Mouse (Mus musculus): ENCODE results near the gene Ints4.
"Not testable (repeated sequence)": the region's sequence is repeated elsewhere in the genome, so short reads cannot be mapped to it uniquely, and the experiment has no call there.

The Ints4 gene

DNA sequence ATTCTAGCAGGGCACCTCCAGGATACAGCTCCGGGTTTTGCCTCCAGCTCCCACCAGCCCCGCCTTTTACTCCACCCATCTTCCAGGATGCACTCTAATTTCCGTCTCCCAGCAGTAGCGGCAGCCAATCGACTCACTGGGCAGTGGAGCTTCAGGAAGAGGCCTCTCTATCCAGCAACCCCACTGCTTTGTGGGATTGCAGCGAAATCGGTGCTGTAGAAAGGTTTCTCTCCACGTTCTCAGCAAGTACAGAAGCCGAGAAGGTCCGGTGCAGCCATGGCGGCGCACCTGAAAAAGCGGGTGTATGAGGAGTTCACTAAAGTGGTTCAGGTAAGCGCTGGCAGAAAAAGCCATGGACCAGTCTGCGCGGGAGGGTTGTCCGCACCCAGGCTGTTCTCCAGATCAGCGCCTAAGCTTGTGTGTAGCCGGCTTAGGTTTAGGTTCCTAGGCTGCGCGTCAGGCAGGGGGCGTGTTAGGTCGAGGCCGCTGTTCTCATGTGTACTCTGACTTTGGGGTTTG, at the start of gene Ints4:
Ints4 (plus strand) TSS at position 136 of the 519 bp plus-strand sequence.
- DNase-seq (ENCODE audit: low read depth, low spot score) = peak; percentile 84

- DNase-seq (ENCODE audit: low read depth, low spot score) = not testable (repeated sequence)
These were observed 47.2 kb upstream of the Ints4 start for GRCm38 (mm10) chr7:97433517-97433916.

- no peak for DNase-seq (ENCODE audit: low read depth, low spot score)
These were observed 46.2 kb upstream of the Ints4 start for GRCm38 (mm10) chr7:97434517-97434916.

GRCm38 (mm10) chr7:97438986-97439385, 41.8 kb upstream of the Ints4 start:
- no peak for DNase-seq (ENCODE audit: low read depth, low spot score)

GRCm38 (mm10) chr7:97446171-97446925, 34.4 kb upstream of the Ints4 start:
- DNase-seq (ENCODE audit: low read depth, low spot score) = peak; percentile 84

- no peak for DNase-seq (ENCODE audit: low read depth, low spot score)
These were observed 33.7 kb upstream of the Ints4 start for GRCm38 (mm10) chr7:97447050-97447531.

DNA sequence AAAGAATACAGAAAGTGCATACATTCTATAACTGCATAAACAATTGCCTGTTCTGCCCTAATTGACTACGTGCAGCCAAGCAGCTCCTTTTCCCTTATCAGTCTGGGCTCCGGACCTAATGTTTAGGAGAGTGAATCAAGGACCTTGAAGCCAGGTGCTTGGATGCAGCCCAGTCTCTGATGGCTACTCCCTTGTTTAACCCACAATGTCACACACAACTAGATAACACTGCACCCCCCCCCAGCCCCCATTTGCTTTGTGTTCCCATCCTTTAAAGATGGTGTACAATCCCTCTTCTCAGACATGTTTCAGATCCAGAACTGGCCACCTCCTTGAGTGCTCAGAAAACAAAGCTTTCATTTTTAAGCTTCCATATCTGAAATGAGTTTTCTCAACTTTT, 29.7 kb upstream of the Ints4 start, which contains the start of gene Kctd14:
Kctd14 (plus strand) TSS at position 301 of the 400 bp plus-strand sequence.
- DNase-seq (ENCODE audit: low read depth, low spot score) = not testable (repeated sequence)

DNA sequence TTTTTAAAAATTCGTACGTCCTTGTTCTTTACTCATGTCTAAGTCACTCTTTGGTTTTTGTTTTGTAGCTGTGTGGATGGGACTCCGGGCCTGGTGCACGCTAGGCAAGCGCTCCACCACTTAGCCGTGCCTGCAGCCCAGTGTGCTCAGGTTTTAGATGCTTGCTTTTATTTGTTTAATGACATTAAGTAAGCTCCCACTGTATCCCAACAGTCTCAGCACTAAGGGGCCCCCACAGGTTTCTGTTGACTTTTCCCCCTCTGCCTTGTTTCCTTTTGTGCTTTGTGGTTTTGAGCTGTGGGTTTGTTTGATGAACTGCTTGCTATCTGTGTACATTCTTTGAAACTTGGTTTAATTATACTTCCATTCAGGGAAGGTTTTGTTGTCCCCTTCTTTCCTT, 28.6 kb upstream of the Ints4 start:
- DNase-seq (ENCODE audit: low read depth, low spot score) = no peak

DNA sequence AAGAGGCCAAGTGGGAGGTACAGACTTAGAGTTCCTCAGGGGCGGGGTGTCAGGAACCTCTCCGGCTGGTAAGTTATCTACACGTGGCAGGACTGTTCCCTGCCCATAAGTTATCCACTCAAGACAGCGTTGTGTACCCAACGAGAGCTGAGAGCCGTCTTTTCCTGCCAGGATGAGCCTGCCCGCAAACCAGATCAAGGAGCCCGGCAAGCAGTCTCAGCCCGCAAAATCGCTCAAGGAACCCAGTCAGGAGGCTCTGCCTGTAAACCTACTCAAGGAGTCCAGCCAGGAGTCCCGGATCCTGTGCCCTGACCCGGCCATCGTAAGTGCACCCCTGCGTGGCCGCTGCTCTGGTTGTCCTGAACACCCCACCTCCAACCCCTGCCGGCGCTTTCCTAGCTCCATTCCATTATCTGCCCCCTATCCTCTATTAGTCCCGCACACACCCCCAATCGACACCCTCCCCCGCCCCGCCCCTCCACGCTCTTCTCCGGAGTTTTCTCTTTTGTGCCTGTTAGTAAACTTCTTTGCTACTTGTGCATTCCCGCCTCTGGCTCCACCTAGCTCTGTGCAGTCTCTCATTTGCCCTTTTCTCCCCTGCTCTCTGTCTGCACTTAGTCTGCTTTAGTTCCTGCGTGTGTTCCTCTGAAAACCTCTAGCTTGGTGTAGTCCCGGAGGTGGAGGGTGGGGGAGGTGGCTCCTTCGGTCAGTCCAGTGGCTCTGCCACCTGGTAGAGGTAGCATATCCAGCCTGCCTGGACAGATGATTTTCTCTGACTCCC, 27.4 kb upstream of the Ints4 start:
- DNase-seq (ENCODE audit: low read depth, low spot score) = no peak

- DNase-seq (ENCODE audit: low read depth, low spot score) = no peak
These were observed 26.0 kb upstream of the Ints4 start for GRCm38 (mm10) chr7:97454795-97455194.

- DNase-seq (ENCODE audit: low read depth, low spot score) = no peak
These were observed 25.2 kb upstream of the Ints4 start for GRCm38 (mm10) chr7:97455577-97455976.

- DNase-seq (ENCODE audit: low read depth, low spot score) = no peak
These were observed 7.8 kb upstream of the Ints4 start for GRCm38 (mm10) chr7:97473001-97473400.

GRCm38 (mm10) chr7:97479349-97479748, 1.4 kb upstream of the Ints4 start:
- DNase-seq (ENCODE audit: low read depth, low spot score) = no peak

GRCm38 (mm10) chr7:97480290-97480689, 466 bp upstream of the Ints4 start:
- no peak for DNase-seq (ENCODE audit: low read depth, low spot score)

DNA sequence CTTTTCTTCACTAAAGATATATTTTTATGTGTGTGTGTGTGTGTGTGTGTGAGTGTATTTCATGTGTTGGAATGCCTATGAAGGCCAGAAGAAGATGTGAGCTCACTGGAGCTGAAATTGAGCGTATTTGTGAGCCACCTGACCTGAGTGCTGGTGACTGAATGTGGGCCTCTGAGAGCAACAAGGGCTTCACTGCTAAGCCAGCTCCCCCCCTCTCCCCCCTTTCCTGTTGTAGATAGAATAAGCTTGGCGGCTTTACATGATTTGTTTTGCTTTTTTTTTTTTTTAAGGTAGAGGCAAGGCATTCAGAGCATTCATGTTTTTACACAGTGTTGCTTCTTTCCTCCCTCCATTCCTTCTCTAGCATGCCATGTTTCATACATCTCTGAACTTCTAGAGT, 2.6 kb downstream of the Ints4 start:
- DNase-seq (ENCODE audit: low read depth, low spot score) = no peak

DNA sequence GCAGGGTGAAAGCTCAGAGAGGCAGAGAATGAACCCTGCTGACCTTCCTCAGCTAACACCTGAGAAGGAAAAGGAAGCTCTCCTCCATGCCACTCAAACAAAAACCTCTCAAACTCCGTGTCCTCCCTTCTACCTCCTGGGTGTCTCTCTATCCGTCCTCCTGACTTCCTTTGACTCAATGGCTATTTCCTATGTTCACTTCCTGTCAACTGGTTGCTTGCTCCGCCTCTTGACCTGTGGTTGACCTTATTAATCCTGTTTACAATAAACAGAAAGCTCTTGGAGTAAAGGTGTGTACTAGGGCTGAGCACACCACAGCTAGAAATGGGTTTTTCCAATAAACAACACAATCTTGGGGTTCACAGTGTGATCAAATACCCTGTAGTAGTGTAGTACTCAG, 10.4 kb downstream of the Ints4 start:
- no peak for DNase-seq (ENCODE audit: low read depth, low spot score)

DNA sequence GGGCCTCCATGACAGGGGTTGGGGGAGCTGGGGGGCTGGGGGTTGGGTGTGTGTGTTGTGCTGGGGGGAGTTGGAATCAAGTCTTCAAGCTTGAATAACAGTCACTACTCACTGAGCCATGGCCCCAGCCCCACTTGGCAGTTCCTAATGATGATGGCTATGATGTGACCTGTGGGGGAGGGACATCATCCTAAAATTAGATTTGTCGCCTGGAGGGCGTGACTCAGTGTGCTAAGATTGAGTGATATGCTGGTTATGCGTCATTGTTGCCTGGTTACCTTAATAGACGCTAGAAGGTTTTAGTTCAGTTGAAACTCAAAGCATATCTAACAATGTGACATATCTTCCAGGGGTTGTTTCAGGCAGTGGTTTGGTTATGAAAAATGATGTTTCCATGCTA, 11.7 kb downstream of the Ints4 start:
- DNase-seq (ENCODE audit: low read depth, low spot score) = no peak

GRCm38 (mm10) chr7:97495052-97495451, 14.3 kb downstream of the Ints4 start:
- DNase-seq (ENCODE audit: low read depth, low spot score) = no peak

GRCm38 (mm10) chr7:97500555-97501209, 19.9 kb downstream of the Ints4 start:
- DNase-seq (ENCODE audit: low read depth, low spot score) = no peak

GRCm38 (mm10) chr7:97514786-97515185, 34.0 kb downstream of the Ints4 start:
- DNase-seq (ENCODE audit: low read depth, low spot score) = no peak

GRCm38 (mm10) chr7:97519935-97520334, 39.2 kb downstream of the Ints4 start:
- no peak for DNase-seq (ENCODE audit: low read depth, low spot score)

DNA sequence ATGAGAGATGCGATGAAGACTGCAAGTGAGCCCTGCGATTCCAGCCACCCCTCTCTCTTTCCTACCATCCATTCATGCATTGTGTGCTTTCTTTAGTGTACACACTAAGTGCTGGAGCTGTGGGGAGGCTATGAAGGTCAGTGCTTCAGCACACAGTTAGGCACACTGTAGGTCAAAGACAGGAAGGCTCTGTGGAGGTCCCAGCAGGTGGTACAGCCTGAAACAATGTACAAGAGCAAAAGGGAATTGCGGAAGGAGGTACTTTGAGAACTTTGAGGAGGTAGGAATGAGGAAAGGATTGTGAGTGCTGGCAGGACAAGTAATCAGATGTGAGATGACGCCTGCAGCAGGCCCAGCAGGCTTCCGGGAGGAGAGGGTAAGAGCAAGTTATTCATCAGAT, 54.8 kb downstream of the Ints4 start:
- DNase-seq (ENCODE audit: low read depth, low spot score) = no peak

All from retina, postnatal 7 days (tissue).